Mouse (Mus musculus) stomach, embryonic 14.5 days (tissue): ENCODE results near the gene Smarcc2. TPM values are rescaled to one million over a fixed set of nuclear protein-coding genes. Genes with fewer than 3 reads are reported as not detected.

ENCODE experiments used
- ATAC-seq: fragments of 200-750 bp; cut with Nextera tagmentation; 2 replicates; pipeline ENCODE4 v1.8.0; 2017; ENCODE audit warnings: low read depth, moderate TSS enrichment; ENCODE audit not compliant: insufficient number of reproducible peaks, insufficient read depth, low FRiP score
- H3K27ac ChIP-seq: fragments of 300-500 bp; sonication (generic); 2 replicates; pipeline ENCODE4 v1.5.1; 2014; ENCODE audit warnings: mild to moderate bottlenecking, low read length, moderate library complexity, mixed read lengths
- H3K27me3 ChIP-seq: fragments of 300-500 bp; sonication (generic); 2 replicates; pipeline ENCODE4 v1.6.1; 2014; ENCODE audit warnings: low read length, control low read depth, mixed read lengths; ENCODE audit not compliant: control insufficient read depth, insufficient read depth
- H3K36me3 ChIP-seq: fragments of 300-500 bp; sonication (generic); 2 replicates; pipeline ENCODE4 v1.6.1; 2014; ENCODE audit warnings: mild to moderate bottlenecking, control low read depth, low read length, moderate library complexity, mixed read lengths; ENCODE audit not compliant: control insufficient read depth, insufficient read depth
- H3K4me1 ChIP-seq: fragments of 300-500 bp; sonication (generic); 2 replicates; pipeline ENCODE4 v1.6.1; 2014; ENCODE audit warnings: low read length, control low read depth, mixed read lengths; ENCODE audit not compliant: control insufficient read depth, insufficient read depth
- H3K4me2 ChIP-seq: fragments of 300-500 bp; sonication (generic); replicated peaks from 2 replicates; pipeline ENCODE4 v1.6.1; 2014; ENCODE audit warnings: low read depth, low read length, control low read depth
- H3K4me3 ChIP-seq: fragments of 300-500 bp; sonication (generic); 2 replicates; pipeline ENCODE4 v1.5.1; 2014; ENCODE audit warnings: low read depth, low read length, control low read depth
- H3K9ac ChIP-seq: fragments of 300-500 bp; sonication (generic); replicated peaks from 2 replicates; pipeline ENCODE4 v1.6.1; 2014; ENCODE audit warnings: low read depth, mild to moderate bottlenecking, control low read depth, low read length, moderate library complexity, mixed read lengths
- H3K9me3 ChIP-seq: fragments of 300-500 bp; sonication (generic); 2 replicates; pipeline ENCODE4 v1.6.1; 2016; ENCODE audit warnings: low read depth, low read length, control low read depth; ENCODE audit not compliant: control insufficient read depth
- WGBS: fragments of 180-500 bp; shearing (Covaris S2); extraction: QIAGEN DNeasy Blood & Tissue Kit; methylation state at CpG from one replicate; pipeline ENCODE4 v1.1.7; 2014; 5-methylcytosine and 5-hydroxymethylcytosine counted together
- polyA plus RNA-seq: library from polyadenylated mRNA; unstranded; fragments of >200 nt; fragmentation: Nextera tagmentation; extraction: Ambion mirVana; gene quantifications from 2 replicates; pipeline ENCODE4 v1.2.1, GENCODE M21; 2014

Gene Smarcc2
- polyA plus RNA-seq, 1 experiment from 2014 or later: 110 TPM

DNA sequence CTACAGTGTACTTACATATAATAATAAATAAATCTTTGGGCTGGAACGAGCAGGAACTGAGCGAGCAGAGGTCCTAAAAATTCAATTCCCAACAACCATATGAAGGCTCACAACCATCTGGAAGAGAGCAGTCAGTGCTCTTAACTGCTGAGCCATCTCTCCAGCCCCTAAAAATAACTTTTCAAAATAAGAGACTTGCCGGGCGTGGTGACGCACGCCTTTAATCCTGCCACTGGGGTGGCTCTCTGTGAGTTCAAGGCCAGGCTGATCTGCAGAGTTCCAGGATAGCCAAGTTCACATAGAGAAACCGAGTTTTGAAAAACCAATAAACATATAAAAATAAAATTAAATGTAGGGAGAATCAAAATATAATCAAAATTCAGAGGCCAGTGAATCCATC is 27.3 kb downstream of the Smarcc2 start:
- no peak overlapping the region for H3K4me2 ChIP-seq
- ATAC-seq: no peak
- no peaks in the 10 kb centered on the region for H3K27me3 ChIP-seq
- WGBS: 90% methylated on average over 7 of the region's 7 CpGs
- peaks cover 89% of the 10 kb centered on the region for H3K36me3 ChIP-seq
- no peak overlapping the region for H3K4me3 ChIP-seq
- no peaks in the 10 kb centered on the region for H3K9me3 ChIP-seq
- no peak overlapping the region for H3K9ac ChIP-seq
- peaks cover 13% of the 10 kb centered on the region for H3K4me1 ChIP-seq
- no peak overlapping the region for H3K27ac ChIP-seq

- peak overlapping the region; percentile 55; the same call in 1 of the 2 replicates for H3K27ac ChIP-seq
- no peaks in the 10 kb centered on the region for H3K9me3 ChIP-seq
- H3K4me2 ChIP-seq: no peak overlapping the region
- H3K4me3 ChIP-seq: no peak overlapping the region
- ATAC-seq: no peak
- H3K27me3 ChIP-seq: no peaks in the 10 kb centered on the region
- peaks cover 78% of the 10 kb centered on the region for H3K36me3 ChIP-seq
- WGBS: 91% methylated on average over 22 of the region's 22 CpGs
- peaks cover 22% of the 10 kb centered on the region for H3K4me1 ChIP-seq
- no peak overlapping the region for H3K9ac ChIP-seq
Measured at GRCm38 (mm10) chr10:128487861-128488712, 29.0 kb downstream of the Smarcc2 start.

DNA sequence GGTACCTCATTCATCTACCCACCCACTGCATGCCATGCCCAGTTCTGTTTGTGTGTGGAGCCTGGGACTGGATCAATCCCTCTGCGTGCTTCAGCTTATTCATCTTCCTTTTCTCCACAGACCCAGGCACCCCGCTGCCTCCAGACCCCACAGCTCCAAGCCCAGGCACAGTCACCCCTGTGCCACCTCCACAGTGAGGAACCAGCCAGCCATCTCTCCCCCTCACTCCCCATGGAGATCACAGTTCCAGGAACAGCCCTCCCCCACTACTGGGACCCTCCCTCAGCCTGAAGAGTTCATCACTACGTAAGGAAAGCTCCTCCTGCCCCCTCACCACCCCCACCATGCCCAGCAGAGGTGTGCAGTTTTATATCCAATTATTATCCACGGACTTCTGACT is 29.7 kb downstream of the Smarcc2 start:
- no peak for ATAC-seq
- Histone ChIP-seq H3K36me3 (peaks cover 71% of the 10 kb centered on the region), H3K27me3 (no peaks in the 10 kb centered on the region), H3K4me3 (no peak overlapping the region), H3K4me1 (peaks cover 22% of the 10 kb centered on the region), H3K27ac (peak overlapping the region; percentile 55), H3K9me3 (no peaks in the 10 kb centered on the region), H3K9ac (no peak overlapping the region), H3K4me2 (no peak overlapping the region)
- WGBS: 72% methylated on average over 4 of the region's 4 CpGs

- H3K9ac ChIP-seq: no peak overlapping the region
- no peaks in the 10 kb centered on the region for H3K27me3 ChIP-seq
- H3K4me1 ChIP-seq: peaks cover 23% of the 10 kb centered on the region
- ATAC-seq: no peak
- peak overlapping the region; percentile 94 for H3K27ac ChIP-seq
- H3K4me2 ChIP-seq: no peak overlapping the region
- H3K9me3 ChIP-seq: no peaks in the 10 kb centered on the region
- peaks cover 65% of the 10 kb centered on the region for H3K36me3 ChIP-seq
- whole genome bisulfite sequencing: 39% methylated on average over 5 of the region's 5 CpGs
- H3K4me3 ChIP-seq: no peak overlapping the region
Measured at GRCm38 (mm10) chr10:128489380-128489779, 30.3 kb downstream of the Smarcc2 start.

DNA sequence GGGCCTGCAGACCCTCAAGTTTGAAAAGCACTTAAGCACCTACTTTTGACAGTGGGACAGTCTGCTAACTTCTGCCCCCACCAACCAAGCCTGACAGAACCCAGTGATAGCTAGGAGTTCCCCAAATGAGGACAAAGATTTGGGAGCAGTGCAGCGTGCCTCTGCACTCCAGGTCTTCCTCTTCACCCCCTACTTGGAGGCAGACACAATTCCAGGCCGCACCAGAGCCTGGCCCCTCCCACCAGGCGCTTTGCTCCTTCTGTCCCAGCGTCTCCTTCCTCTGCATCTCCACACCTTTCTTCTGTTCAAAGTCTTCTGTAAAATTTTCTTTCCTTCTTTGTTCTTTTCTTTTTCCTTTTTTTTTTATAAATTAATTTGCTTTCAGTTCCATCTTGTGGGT is 30.7 kb downstream of the Smarcc2 start:
- H3K4me2 ChIP-seq: peak overlapping the region; percentile 7; the same call in 1 of the 2 replicates
- WGBS: 41% methylated on average over 4 of the region's 4 CpGs
- ATAC-seq: no peak

DNA sequence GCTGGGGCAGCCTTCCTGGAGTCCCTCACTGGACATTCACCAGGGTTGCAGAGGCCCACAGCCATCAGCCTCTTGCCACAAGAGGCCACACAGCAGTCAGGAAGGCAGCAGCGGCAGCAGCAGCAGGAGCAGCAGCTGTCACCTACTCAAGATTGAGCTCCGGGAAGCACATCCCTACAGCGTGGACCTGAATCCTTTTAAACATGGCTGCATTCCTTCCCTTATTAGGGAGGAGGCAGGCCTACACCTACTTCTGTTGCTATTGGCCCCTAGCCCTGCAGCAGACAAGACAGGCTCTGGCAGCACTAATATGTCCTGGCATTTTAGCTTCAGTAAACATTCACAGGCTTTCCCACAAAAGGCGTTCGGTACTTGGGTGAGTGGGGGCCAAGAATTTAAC is 31.2 kb downstream of the Smarcc2 start:
- no peak overlapping the region for H3K4me3 ChIP-seq
- peak overlapping the region; percentile 7; the same call in 1 of the 2 replicates for H3K4me2 ChIP-seq
- 16% methylated on average over 5 of the region's 5 CpGs for WGBS
- peaks cover 60% of the 10 kb centered on the region for H3K36me3 ChIP-seq
- H3K27me3 ChIP-seq: no peaks in the 10 kb centered on the region
- ATAC-seq: no peak
- peak overlapping the region; percentile 94 for H3K27ac ChIP-seq
- H3K4me1 ChIP-seq: peaks cover 31% of the 10 kb centered on the region
- 0 out of 2 replicates have a peak overlapping the region, but pooled peaks have one; percentile 25 for H3K9ac ChIP-seq
- H3K9me3 ChIP-seq: no peaks in the 10 kb centered on the region

More for the DNA sequence above, 30.7 kb downstream of the Smarcc2 start:
- H3K4me3 ChIP-seq: no peak overlapping the region
- no peaks in the 10 kb centered on the region for H3K9me3 ChIP-seq
- 0 out of 2 replicates have a peak overlapping the region, but pooled peaks have one; percentile 25 for H3K9ac ChIP-seq
- peaks cover 64% of the 10 kb centered on the region for H3K36me3 ChIP-seq
- peaks cover 27% of the 10 kb centered on the region for H3K4me1 ChIP-seq
- H3K27me3 ChIP-seq: no peaks in the 10 kb centered on the region
- peak overlapping the region; percentile 94 for H3K27ac ChIP-seq

DNA sequence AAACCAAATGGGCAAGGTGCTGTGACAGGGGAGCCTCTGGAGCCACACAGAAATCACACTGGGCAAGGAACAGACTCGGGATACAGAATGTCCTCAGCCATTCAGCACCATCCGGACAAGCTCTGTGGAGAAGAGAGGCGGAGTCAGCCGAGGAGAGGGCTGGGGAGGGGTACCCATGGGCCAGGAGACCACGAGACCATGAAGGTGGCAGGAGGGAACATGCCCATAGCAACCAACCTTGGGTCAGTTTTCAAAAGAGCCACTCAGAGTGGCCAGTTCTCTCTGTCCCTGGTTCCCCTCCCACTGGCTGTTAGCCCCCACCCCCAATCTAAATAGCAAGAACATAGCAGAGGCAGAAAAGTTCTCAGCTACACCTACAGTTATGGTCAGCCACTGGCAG is 31.9 kb downstream of the Smarcc2 start:
- ATAC-seq: no peak
- peaks cover 33% of the 10 kb centered on the region for H3K4me1 ChIP-seq

GRCm38 (mm10) chr10:128491495-128491894 is 32.4 kb downstream of the Smarcc2 start:
- Histone ChIP-seq H3K27ac (peak overlapping the region; percentile 94), H3K4me2 (peak overlapping the region; percentile 79), H3K9ac (peak overlapping the region; percentile 15; the same call in 1 of the 2 replicates), H3K27me3 (no peaks in the 10 kb centered on the region), H3K36me3 (peaks cover 48% of the 10 kb centered on the region), H3K4me1 (peaks cover 33% of the 10 kb centered on the region), H3K9me3 (no peaks in the 10 kb centered on the region), H3K4me3 (peak overlapping the region; percentile 71)
- 31% methylated on average over 6 of the region's 6 CpGs for WGBS
- ATAC-seq: no peak

More for the DNA sequence above, 31.9 kb downstream of the Smarcc2 start:
- 36% methylated on average over 5 of the region's 5 CpGs for WGBS
- Histone ChIP-seq H3K4me3 (peak overlapping the region; percentile 71; the same call in 1 of the 2 replicates), H3K36me3 (peaks cover 54% of the 10 kb centered on the region), H3K9ac (peak overlapping the region; percentile 15; the same call in 1 of the 2 replicates), H3K27ac (peak overlapping the region; percentile 94), H3K27me3 (no peaks in the 10 kb centered on the region), H3K9me3 (no peaks in the 10 kb centered on the region), H3K4me2 (peak overlapping the region; percentile 79)
